Mouse (Mus musculus) forebrain, embryonic 11.5 days (tissue): Measurements from ENCODE around the gene Timm9. TPM values are rescaled to one million over a fixed set of nuclear protein-coding genes. Genes with fewer than 3 reads are reported as not detected.

Experiments used
- polyA plus RNA-seq: library from polyadenylated mRNA; unstranded; fragments of >200 nt; fragmentation: Nextera tagmentation; extraction: Ambion mirVana; gene quantifications from 2 replicates; pipeline ENCODE4 v1.2.1, GENCODE M21; 2014

Gene Timm9
- polyA plus RNA-seq, 1 experiment from 2014 or later: 77.0 TPM

Other genes with a start within 250 kb of the Timm9 start
- 251 and 261 TPM in 2 replicates for gene Actr10, start 198.8 kb downstream of the Timm9 start, polyA plus RNA-seq
- gene Psma3, start 162.1 kb downstream of the Timm9 start, polyA plus RNA-seq: 502 and 601 TPM in 2 replicates
- gene Arid4a, start 120.7 kb downstream of the Timm9 start, polyA plus RNA-seq: 35.7 and 38.1 TPM in 2 replicates
- gene Tomm20l, start 25.3 kb downstream of the Timm9 start, polyA plus RNA-seq: not detected in 2 replicates
- 19.0 and 21.3 TPM in 2 replicates for gene 2700049A03Rik, start 164 bp upstream of the Timm9 start, polyA plus RNA-seq
- 11.0 and 13.1 TPM in 2 replicates for gene Dact1, start 173.2 kb upstream of the Timm9 start, polyA plus RNA-seq